Mouse (Mus musculus) spleen, embryonic (tissue): Measurements from ENCODE around the gene B3gnt8.

Experiments used
- CTCF ChIA-PET: fragments of 350-600 bp; sonication (Branson Sonifier 250); formaldehyde crosslinking; loops from one replicate; lab custom pipeline; 2022; lab: Charles Lee

Gene B3gnt8

GRCm38 (mm10) chr7:25655601-25656428 is 29.4 kb downstream of the B3gnt8 start:
- CTCF ChIA-PET: interaction anchor here (0.6 to 0.7 kb wide), 4 partner anchors 24 to 712 kb away, joined by 3 read pairs; no protein-coding TSS in a partner anchor

- CTCF ChIA-PET: interaction anchor here (0.7 to 0.8 kb wide), 2 partner anchors 10 to 632 kb away, joined by 3 to 7 read pairs; no protein-coding TSS in a partner anchor
Measured at GRCm38 (mm10) chr7:25657785-25658184, 31.3 kb downstream of the B3gnt8 start.

- CTCF ChIA-PET: interaction anchor here (0.6 to 0.7 kb wide), 2 partner anchors 51 to 680 kb away, joined by 3 to 5 read pairs; no protein-coding TSS in a partner anchor
Measured at GRCm38 (mm10) chr7:25658657-25659472, 32.4 kb downstream of the B3gnt8 start, which contains the start of the genes Bckdha and Exosc5. TSS of gene Bckdha (minus strand) at chr7:25658981. TSS of gene Exosc5 (plus strand) at chr7:25659164.

DNA sequence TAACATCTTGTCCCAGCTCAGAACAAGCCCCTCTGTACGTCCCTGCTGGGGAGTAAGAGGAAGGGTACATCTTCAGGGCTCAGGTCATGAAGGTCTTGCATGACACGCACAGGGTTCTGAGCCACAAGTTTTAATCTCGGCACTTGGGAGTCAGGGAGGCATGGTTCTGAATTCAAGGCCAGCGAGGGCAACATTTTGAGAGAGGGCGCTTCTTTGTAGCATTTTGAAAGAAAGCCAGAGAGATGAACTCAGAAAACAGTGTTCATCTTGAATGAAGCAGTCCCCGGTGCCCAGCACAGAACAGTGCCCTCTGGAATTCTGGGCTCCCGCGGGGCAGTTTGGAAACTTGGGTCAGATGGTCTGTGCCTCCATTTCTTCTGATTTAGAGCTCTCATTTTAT is 39.9 kb downstream of the B3gnt8 start:
- CTCF ChIA-PET: interaction anchor here (0.6 kb wide), 1 partner anchor 389 kb away, joined by 3 read pairs; no protein-coding TSS in a partner anchor

- CTCF ChIA-PET: interaction anchor here (0.5 to 0.8 kb wide), 2 partner anchors 8 to 13 kb away, joined by 3 read pairs; no protein-coding TSS in a partner anchor
Measured at GRCm38 (mm10) chr7:25669158-25669557, 42.7 kb downstream of the B3gnt8 start.

DNA sequence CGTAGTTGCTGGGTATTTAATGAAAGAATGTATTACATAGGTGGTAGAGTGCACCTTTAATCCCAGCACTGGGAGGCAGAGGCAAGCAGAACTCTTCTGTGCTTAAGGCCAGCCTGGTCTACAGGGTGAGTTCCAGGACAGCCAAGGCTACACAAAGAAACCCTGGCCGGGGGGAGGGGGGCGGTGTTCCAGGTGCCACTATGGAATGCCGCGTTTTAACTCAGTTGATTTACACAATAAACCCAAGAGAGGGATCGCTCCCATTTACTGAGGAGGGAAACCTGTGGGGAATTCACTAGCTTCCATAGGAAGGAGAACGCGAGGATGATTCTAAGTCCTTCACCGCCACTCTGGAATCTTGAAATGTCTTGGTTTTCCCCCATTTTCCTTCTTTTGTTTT is 43.2 kb downstream of the B3gnt8 start:
- CTCF ChIA-PET: no interaction called here

- CTCF ChIA-PET: no interaction called here
Measured at GRCm38 (mm10) chr7:25670096-25670495, 43.6 kb downstream of the B3gnt8 start.

DNA sequence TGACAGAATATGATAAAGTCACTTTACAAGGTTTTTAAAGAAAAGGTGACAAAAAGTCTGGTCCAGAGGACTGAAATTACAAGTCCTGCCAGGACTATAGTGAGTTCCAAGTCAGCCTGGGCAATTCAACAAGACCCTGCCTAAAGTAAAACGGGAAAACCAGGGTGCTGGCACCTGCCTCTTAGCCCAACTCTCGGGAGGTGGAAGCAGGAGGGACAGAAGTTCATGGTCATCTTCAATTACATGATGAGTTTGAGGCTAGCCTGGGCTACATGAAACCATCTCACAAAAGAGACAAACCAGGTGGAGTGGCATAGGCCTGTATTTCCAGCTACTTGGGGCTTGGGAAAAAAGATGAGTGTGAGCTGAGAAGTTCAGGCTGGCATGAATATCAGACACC is 45.2 kb downstream of the B3gnt8 start:
- CTCF ChIA-PET: no interaction called here

- CTCF ChIA-PET: no interaction called here
Measured at GRCm38 (mm10) chr7:25672442-25672841, 46.0 kb downstream of the B3gnt8 start.

DNA sequence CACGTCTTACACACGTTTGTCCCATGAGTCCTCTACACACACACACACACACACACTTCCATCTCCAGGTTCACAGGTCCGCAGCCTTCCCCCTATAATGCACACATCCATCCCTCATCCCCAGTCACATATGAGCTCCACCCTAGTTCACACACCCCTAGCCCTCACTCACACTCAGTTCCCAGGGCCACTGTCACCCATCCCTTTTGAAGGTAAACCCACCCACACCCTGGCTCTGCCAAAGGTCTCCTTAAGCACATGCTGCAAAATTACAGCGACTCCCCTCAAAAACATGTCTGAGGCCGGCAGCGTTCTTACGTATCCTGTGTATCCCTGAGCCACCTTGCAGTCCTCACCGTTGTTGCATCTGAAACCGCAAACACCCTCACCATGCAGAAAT is 47.8 kb downstream of the B3gnt8 start:
- CTCF ChIA-PET: no interaction called here

DNA sequence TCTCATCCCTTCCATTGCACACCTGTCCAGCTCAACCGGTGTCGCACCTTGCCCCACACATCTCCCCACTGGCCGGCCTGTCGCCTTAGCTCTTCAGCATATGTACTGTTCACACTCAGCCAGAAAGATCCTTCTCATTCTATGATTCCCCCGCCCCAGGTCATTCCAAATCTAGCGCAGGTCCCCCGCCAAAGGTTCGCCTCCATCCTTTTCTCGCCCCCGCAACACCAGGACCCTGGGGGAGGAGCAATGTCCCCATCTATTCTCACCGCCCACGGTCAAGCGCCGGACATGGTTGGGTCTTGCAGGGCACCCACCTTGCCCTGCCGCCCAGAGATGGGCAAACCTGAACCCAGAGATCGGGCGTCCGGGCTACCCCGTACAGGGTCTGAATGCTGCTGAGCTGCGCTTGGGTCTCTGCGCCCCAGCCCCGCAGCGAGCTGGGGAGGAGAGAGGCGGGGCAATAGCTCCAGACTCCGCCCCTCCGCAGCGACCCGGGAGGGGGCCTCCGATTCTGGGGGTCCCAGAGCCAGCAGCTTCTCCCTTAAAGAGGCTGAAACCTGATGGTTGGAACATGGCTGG is 48.4 kb downstream of the B3gnt8 start, which contains the start of gene Tmem91:
Gene Tmem91 (minus strand): TSS at position 448 of the 582 bp plus-strand sequence.
- CTCF ChIA-PET: no interaction called here

DNA sequence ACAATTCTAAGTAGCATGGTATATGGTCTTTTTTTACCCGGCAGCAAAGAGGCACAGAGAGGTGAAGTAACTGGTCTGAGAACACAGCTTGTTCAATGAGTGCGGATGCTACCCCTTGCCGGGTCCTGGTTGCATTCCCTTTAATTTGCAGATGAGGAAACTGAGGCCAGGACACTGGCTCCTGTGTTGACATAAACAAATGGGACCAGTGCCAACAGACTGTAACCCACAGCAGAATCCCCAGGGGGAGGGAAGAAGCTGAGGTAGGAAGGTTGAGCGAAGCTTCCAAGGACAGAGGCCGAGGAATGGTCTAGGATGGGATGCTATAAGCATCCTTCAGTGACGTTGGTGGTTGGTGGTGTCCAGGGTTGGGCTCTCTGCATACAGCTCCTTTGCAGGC is 49.0 kb downstream of the B3gnt8 start:
- CTCF ChIA-PET: interaction anchor here (0.5 kb wide), 1 partner anchor 1550 kb away, joined by 3 read pairs; no protein-coding TSS in a partner anchor

DNA sequence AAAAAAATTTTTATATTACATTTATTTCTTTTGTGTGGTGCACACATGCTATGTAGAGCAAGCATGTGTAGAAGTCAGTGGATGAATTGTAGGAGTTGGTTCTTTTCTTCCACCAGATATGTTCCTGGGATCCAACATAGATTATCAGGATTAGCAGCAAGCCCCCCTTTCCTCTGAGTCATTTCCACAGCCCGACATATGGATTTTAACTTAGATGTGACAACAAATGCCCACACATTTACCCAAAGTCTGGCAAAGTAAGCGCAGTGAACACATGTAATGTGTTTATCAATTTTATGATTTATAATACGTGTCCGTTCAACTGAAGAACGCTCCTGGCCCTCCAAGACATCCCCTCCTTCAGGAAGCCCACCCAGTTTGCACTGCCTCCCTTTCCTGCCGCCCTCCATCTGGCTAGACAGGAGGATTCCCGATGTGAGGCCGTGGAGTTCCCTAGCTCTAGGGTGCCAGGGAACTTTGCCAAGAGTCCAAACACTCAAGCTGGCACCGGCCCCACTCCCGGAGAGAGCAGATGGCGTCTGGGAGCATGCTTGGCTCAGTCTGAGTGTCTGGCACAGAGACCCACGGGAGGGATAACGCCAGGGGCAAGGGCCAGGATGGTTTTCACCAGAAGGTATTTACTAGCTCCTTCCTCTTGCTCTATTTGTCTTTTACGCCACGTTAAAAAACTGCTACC is 49.8 kb downstream of the B3gnt8 start:
- CTCF ChIA-PET: interaction anchor here (0.5 kb wide), 1 partner anchor 1549 kb away, joined by 3 read pairs; no protein-coding TSS in a partner anchor

DNA sequence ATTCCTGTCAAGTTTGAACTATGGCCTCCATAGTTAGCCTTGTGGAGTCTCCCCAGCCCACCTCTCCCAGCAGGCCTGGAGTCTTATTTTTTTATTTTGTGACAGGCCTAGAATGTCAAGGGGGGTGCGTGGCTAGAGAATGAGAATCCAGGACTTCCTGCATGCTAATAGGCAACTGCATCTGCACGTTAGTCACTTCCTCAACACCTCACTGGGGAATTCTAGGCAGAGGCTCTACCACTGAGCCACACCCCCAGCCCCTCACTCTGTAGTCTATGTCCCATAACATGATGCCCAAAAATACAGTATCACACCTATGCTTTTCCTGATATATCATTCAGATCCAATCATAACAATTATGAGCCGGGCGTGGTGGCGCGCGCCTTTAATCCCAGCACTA is 50.6 kb downstream of the B3gnt8 start:
- CTCF ChIA-PET: no interaction called here

DNA sequence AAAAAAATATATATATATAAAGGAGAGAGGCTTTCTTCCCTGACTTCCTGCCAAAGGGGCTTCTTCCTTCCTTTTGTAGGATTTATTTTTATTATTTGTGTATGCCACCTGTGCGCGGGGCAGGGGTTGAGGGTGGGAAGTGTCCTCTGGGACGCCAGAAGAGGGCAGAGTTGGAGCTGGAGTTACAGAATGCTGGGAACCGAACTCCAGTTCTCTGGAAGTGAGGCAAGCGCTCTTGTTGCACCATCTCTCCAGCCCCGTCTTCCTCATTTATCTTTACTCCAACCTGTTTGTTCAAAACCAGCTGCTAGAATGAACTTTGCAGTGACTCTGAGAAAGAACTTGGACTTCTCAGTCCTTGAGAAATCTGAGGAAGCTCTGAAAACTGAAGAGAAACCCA is 53.5 kb downstream of the B3gnt8 start:
- CTCF ChIA-PET: interaction anchor here (0.6 kb wide), 1 partner anchor 25 kb away, joined by 3 read pairs; no protein-coding TSS in a partner anchor

GRCm38 (mm10) chr7:25680514-25681258 is 54.2 kb downstream of the B3gnt8 start, which contains the start of gene B9d2:
TSS of gene B9d2 (plus strand) at chr7:25680780.
- CTCF ChIA-PET: interaction anchor here (0.7 kb wide), 1 partner anchor 1295 kb away, joined by 3 read pairs; no protein-coding TSS in a partner anchor

DNA sequence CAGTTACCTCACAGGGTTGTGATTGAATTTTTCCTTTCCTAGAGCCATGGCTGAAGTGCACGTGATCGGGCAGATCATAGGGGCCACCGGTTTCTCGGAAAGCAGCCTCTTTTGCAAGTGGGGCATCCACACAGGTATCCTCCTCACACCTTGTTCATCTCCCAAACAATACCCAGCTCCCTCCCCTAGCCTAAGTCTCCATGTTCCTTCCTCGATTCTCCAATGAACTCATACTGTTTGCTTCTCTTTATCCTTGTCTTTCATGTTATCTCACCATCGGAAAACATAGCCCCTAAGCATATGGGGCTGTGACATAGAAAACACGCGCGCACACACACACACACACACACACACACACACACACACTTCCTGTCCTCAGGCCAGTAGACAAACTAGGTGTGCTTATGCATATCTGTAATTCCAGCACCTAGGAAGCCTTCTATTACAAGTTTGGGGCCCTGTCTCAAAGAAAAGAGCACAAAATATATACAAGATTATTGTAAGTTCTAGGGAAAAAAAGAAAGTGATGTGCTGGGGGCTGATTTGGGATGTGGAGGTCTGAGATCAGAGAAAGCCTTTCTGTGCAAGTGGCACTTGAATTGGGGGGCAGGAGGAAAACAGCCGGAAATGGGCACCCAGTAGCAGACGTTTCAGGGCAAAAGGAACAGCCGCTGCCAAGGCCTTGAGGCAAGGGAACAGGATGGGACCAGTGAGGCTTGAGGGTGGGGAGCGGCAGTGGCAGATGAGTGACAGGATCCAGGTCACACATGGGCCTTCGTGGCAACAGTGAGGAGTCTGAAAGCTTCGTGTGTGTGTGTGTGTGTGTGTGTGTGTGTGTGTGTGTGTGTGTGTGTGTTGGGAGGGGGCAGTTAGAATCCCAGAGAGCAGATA is 55.1 kb downstream of the B3gnt8 start:
- CTCF ChIA-PET: interaction anchor here (0.7 to 0.9 kb wide), 3 partner anchors 13 to 1296 kb away, joined by 3 read pairs; no protein-coding TSS in a partner anchor

- CTCF ChIA-PET: interaction anchor here (0.6 kb wide), 1 partner anchor 288 kb away, joined by 4 read pairs; no protein-coding TSS in a partner anchor
Measured at GRCm38 (mm10) chr7:25683474-25684180, 57.2 kb downstream of the B3gnt8 start.
